Mouse (Mus musculus) cerebellum, postnatal 25 days (tissue): ENCODE data around the gene Bcl6b.

Experiments
- DNase-seq, 2 experiments: peaks; one replicate each; pipeline ENCODE4 v3.0.0; 2021; ENCODE audit warnings: mixed read lengths in 2 of 2

Bcl6b gene

GRCm38 (mm10) chr11:70212423-70212822 lies 17.2 kb downstream of the Bcl6b start, which contains the start of gene Slc16a11:
Gene Slc16a11, plus strand, starts transcription at chr11:70212752.
- peak in 1 of 2 experiments; percentile 48 for DNase-seq

- no peak for DNase-seq
Measured at GRCm38 (mm10) chr11:70211972-70212371, 17.6 kb downstream of the Bcl6b start.

- no peak for DNase-seq
Measured at GRCm38 (mm10) chr11:70210681-70211080, 18.9 kb downstream of the Bcl6b start.

- no peak for DNase-seq
Measured at GRCm38 (mm10) chr11:70208778-70209388, 20.7 kb downstream of the Bcl6b start.

- no peak for DNase-seq
Measured at GRCm38 (mm10) chr11:70207283-70207682, 22.3 kb downstream of the Bcl6b start.

GRCm38 (mm10) chr11:70206801-70207200 lies 22.8 kb downstream of the Bcl6b start:
- no peak for DNase-seq

- DNase-seq: peak; percentile 86 to 93
Measured at GRCm38 (mm10) chr11:70201691-70202090, 27.9 kb downstream of the Bcl6b start.

- no peak for DNase-seq
Measured at GRCm38 (mm10) chr11:70200036-70200608, 29.5 kb downstream of the Bcl6b start.

- no peak for DNase-seq
Measured at GRCm38 (mm10) chr11:70199107-70199506, 30.5 kb downstream of the Bcl6b start.

- DNase-seq: no peak
Measured at GRCm38 (mm10) chr11:70198332-70198731, 31.3 kb downstream of the Bcl6b start.

GRCm38 (mm10) chr11:70193354-70194285 lies 36.0 kb downstream of the Bcl6b start:
- no peak for DNase-seq

- DNase-seq: no peak
Measured at GRCm38 (mm10) chr11:70192157-70192556, 37.4 kb downstream of the Bcl6b start.

- no peak for DNase-seq
Measured at GRCm38 (mm10) chr11:70191188-70191587, 38.4 kb downstream of the Bcl6b start.

- no peak for DNase-seq
Measured at GRCm38 (mm10) chr11:70189319-70190134, 40.1 kb downstream of the Bcl6b start.

GRCm38 (mm10) chr11:70185120-70185519 lies 44.5 kb downstream of the Bcl6b start:
- no peak for DNase-seq

GRCm38 (mm10) chr11:70180496-70180895 lies 49.1 kb downstream of the Bcl6b start:
- DNase-seq: no peak

GRCm38 (mm10) chr11:70179401-70179800 lies 50.2 kb downstream of the Bcl6b start:
- DNase-seq: peak in 1 of 2 experiments; percentile 56

GRCm38 (mm10) chr11:70178756-70179155 lies 50.8 kb downstream of the Bcl6b start:
- DNase-seq: no peak

- DNase-seq: peak; percentile 26 to 40
Measured at GRCm38 (mm10) chr11:70178311-70178710, 51.3 kb downstream of the Bcl6b start.

GRCm38 (mm10) chr11:70177647-70178046 lies 52.0 kb downstream of the Bcl6b start:
- peak; percentile 23 to 45 for DNase-seq

- no peak for DNase-seq
Measured at GRCm38 (mm10) chr11:70174491-70174890, 55.1 kb downstream of the Bcl6b start.
